Mouse (Mus musculus): Measurements from ENCODE around the gene Nynrin. TPM values are rescaled to one million over a fixed set of nuclear protein-coding genes. Genes with fewer than 3 reads are reported as not detected.

The Nynrin gene
- total and polyA plus RNA-seq, 3 experiments = 3.0 to 5.6 (median 4.2) TPM

GRCm38 (mm10) chr14:55826551-55827340, 27.1 kb upstream of the Nynrin start:
- Histone ChIP-seq H3K4me1 (ENCODE audit: insufficient read depth, low read depth, low read length) (peaks cover 23% of the 10 kb centered on the region), H3K4me3 (ENCODE audit: low read depth, low read length) (no peak overlapping the region)
- ATAC-seq (ENCODE audit: extremely low read depth, insufficient number of reproducible peaks, low FRiP score, poor library complexity, severe bottlenecking) = no peak

GRCm38 (mm10) chr14:55828716-55829263, 25.0 kb upstream of the Nynrin start:
- Histone ChIP-seq H3K36me3 (replicated peaks) (no peaks in the 10 kb centered on the region), H3K4me1 (ENCODE audit: insufficient read depth, low read depth, low read length) (peaks cover 8% of the 10 kb centered on the region), H3K27me3 (ENCODE audit: insufficient read depth, low read length) (peaks cover 82% of the 10 kb centered on the region), H3K9me3 (replicated peaks) (no peaks in the 10 kb centered on the region), H3K4me3 (ENCODE audit: low read depth, low read length) (no peak overlapping the region)
- TF ChIP-seq POLR2AphosphoS5 (IDR thresholded peaks at IDR 0.05; ENCODE audit: insufficient replicate concordance, low read depth, low read length) = no peak
- ATAC-seq (ENCODE audit: extremely low read depth, insufficient number of reproducible peaks, low FRiP score, poor library complexity, severe bottlenecking) (no peak), DNase-seq (ENCODE audit: low spot score) (no peak)

More at GRCm38 (mm10) chr14:55826551-55827340, 27.1 kb upstream of the Nynrin start:
- Histone ChIP-seq H3K36me3 (replicated peaks) (no peaks in the 10 kb centered on the region), H3K9me3 (replicated peaks) (no peaks in the 10 kb centered on the region), H3K27me3 (ENCODE audit: insufficient read depth, low read length) (peaks cover 80% of the 10 kb centered on the region)
- no peak for DNase-seq (ENCODE audit: low spot score)
- TF ChIP-seq GATA2 (IDR thresholded peaks at IDR 0.05; ENCODE audit: borderline replicate concordance, low read depth, low read length) (no peak), POLR2AphosphoS5 (IDR thresholded peaks at IDR 0.05; ENCODE audit: insufficient replicate concordance, low read depth, low read length) (no peak), TAL1 (conservative IDR thresholded peaks at IDR 0.05; ENCODE audit: low read depth, low read length) (no peak), CTCF (IDR thresholded peaks at IDR 0.05; ENCODE audit: low read depth, low read length) (no peak), GATA1 (IDR thresholded peaks at IDR 0.05; ENCODE audit: borderline replicate concordance, low read length) (no peak)

DNA sequence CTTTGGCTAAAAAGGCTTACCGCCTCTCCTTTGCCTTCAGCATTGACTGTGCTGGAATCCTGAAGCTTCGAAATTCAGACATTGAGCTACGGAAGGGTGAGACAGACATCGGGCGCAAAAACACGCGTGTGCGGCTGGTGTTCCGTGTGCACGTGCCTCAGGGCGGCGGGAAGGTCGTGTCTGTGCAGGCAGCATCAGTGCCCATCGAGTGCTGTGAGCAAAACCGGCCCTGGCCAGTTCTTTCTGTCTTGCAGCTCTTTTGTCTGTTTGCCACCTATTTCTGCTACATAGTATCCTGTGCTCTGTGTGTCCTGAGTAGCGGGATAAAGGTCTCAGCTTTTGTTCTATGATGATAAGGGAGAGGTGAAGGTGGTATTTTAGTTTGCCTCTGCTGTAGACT, 24.0 kb upstream of the Nynrin start:
- Histone ChIP-seq H3K27me3 (ENCODE audit: insufficient read depth, low read length) (peaks cover 82% of the 10 kb centered on the region), H3K4me1 (ENCODE audit: insufficient read depth, low read depth, low read length) (0 out of 2 replicates have a peak, but pooled peaks cover 2% of the 10 kb centered on the region), H3K36me3 (replicated peaks) (no peaks in the 10 kb centered on the region), H3K4me3 (ENCODE audit: low read depth, low read length) (no peak overlapping the region), H3K9me3 (replicated peaks) (no peaks in the 10 kb centered on the region)
- no peak for ATAC-seq (ENCODE audit: extremely low read depth, insufficient number of reproducible peaks, low FRiP score, poor library complexity, severe bottlenecking)
- TF ChIP-seq GATA1 (IDR thresholded peaks at IDR 0.05; ENCODE audit: borderline replicate concordance, low read length) (no peak), CTCF (IDR thresholded peaks at IDR 0.05; ENCODE audit: low read depth, low read length) (no peak), GATA2 (IDR thresholded peaks at IDR 0.05; ENCODE audit: borderline replicate concordance, low read depth, low read length) (no peak), POLR2AphosphoS5 (IDR thresholded peaks at IDR 0.05; ENCODE audit: insufficient replicate concordance, low read depth, low read length) (no peak), TAL1 (conservative IDR thresholded peaks at IDR 0.05; ENCODE audit: low read depth, low read length) (no peak)
- no peak for DNase-seq (ENCODE audit: low spot score)

GRCm38 (mm10) chr14:55830331-55830730, 23.5 kb upstream of the Nynrin start:
- Histone ChIP-seq H3K27me3 (ENCODE audit: insufficient read depth, low read length) (peaks cover 78% of the 10 kb centered on the region), H3K4me3 (ENCODE audit: low read depth, low read length) (no peak overlapping the region)
- no peak for ATAC-seq (ENCODE audit: extremely low read depth, insufficient number of reproducible peaks, low FRiP score, poor library complexity, severe bottlenecking)

GRCm38 (mm10) chr14:55833126-55833525, 20.7 kb upstream of the Nynrin start:
- no peaks in the 10 kb centered on the region for H3K36me3 ChIP-seq (replicated peaks)
- DNase-seq (ENCODE audit: low spot score) (no peak), ATAC-seq (ENCODE audit: extremely low read depth, insufficient number of reproducible peaks, low FRiP score, poor library complexity, severe bottlenecking) (no peak)
- H3K27me3 ChIP-seq (ENCODE audit: insufficient read depth, low read length) = peaks cover 67% of the 10 kb centered on the region
- no peaks in the 10 kb centered on the region for H3K9me3 ChIP-seq (replicated peaks)
- 0 out of 2 replicates have a peak, but pooled peaks cover 2% of the 10 kb centered on the region for H3K4me1 ChIP-seq (ENCODE audit: insufficient read depth, low read depth, low read length)
- H3K4me3 ChIP-seq (ENCODE audit: low read depth, low read length) = no peak overlapping the region
- TF ChIP-seq GATA2 (IDR thresholded peaks at IDR 0.05; ENCODE audit: borderline replicate concordance, low read depth, low read length) (no peak), POLR2AphosphoS5 (IDR thresholded peaks at IDR 0.05; ENCODE audit: insufficient replicate concordance, low read depth, low read length) (no peak), TAL1 (conservative IDR thresholded peaks at IDR 0.05; ENCODE audit: low read depth, low read length) (no peak), CTCF (IDR thresholded peaks at IDR 0.05; ENCODE audit: low read depth, low read length) (no peak), GATA1 (IDR thresholded peaks at IDR 0.05; ENCODE audit: borderline replicate concordance, low read length) (no peak)

More at GRCm38 (mm10) chr14:55830331-55830730, 23.5 kb upstream of the Nynrin start:
- H3K9me3 ChIP-seq (replicated peaks) = no peaks in the 10 kb centered on the region
- TF ChIP-seq CTCF (IDR thresholded peaks at IDR 0.05; ENCODE audit: low read depth, low read length) = no peak
- TF ChIP-seq GATA1 (IDR thresholded peaks at IDR 0.05; ENCODE audit: borderline replicate concordance, low read length) = no peak
- no peak for TF ChIP-seq GATA2 (IDR thresholded peaks at IDR 0.05; ENCODE audit: borderline replicate concordance, low read depth, low read length)
- TF ChIP-seq TAL1 (conservative IDR thresholded peaks at IDR 0.05; ENCODE audit: low read depth, low read length) = no peak
- TF ChIP-seq POLR2AphosphoS5 (IDR thresholded peaks at IDR 0.05; ENCODE audit: insufficient replicate concordance, low read depth, low read length) = no peak
- no peaks in the 10 kb centered on the region for H3K36me3 ChIP-seq (replicated peaks)
- DNase-seq (ENCODE audit: low spot score) = no peak
- 0 out of 2 replicates have a peak, but pooled peaks cover 2% of the 10 kb centered on the region for H3K4me1 ChIP-seq (ENCODE audit: insufficient read depth, low read depth, low read length)

- H3K27me3 ChIP-seq (ENCODE audit: insufficient read depth, low read length) = peaks cover 65% of the 10 kb centered on the region
- H3K4me3 ChIP-seq (ENCODE audit: low read depth, low read length) = no peak overlapping the region
- no peaks in the 10 kb centered on the region for H3K4me1 ChIP-seq (ENCODE audit: insufficient read depth, low read depth, low read length)
- H3K36me3 ChIP-seq (replicated peaks) = no peaks in the 10 kb centered on the region
- DNase-seq (ENCODE audit: low spot score) = no peak
- no peaks in the 10 kb centered on the region for H3K9me3 ChIP-seq (replicated peaks)
- ATAC-seq (ENCODE audit: extremely low read depth, insufficient number of reproducible peaks, low FRiP score, poor library complexity, severe bottlenecking) = no peak
- TF ChIP-seq CTCF (IDR thresholded peaks at IDR 0.05; ENCODE audit: low read depth, low read length) = no peak
- TF ChIP-seq GATA1 (IDR thresholded peaks at IDR 0.05; ENCODE audit: borderline replicate concordance, low read length) = no peak
- no peak for TF ChIP-seq TAL1 (conservative IDR thresholded peaks at IDR 0.05; ENCODE audit: low read depth, low read length)
- no peak for TF ChIP-seq GATA2 (IDR thresholded peaks at IDR 0.05; ENCODE audit: borderline replicate concordance, low read depth, low read length)
- no peak for TF ChIP-seq POLR2AphosphoS5 (IDR thresholded peaks at IDR 0.05; ENCODE audit: insufficient replicate concordance, low read depth, low read length)
Measured at GRCm38 (mm10) chr14:55834808-55835533, 18.8 kb upstream of the Nynrin start.
